In genomic region chr7:27552931-27553513, GRCm38 (mm10) we compare ENCODE assay signal across 8 mouse cellular contexts. TPM values are rescaled to one million over a fixed set of nuclear protein-coding genes. Genes with fewer than 3 reads are reported as not detected.
DNase-seq lines count a peak whose midpoint lies in the region; ATAC-seq and TF ChIP-seq lines count a peak whose summit lies in the region.

TSS of gene Pld3 (minus strand) at chr7:27553218.
TSS of gene 2310022A10Rik (plus strand) at chr7:27553233.

- H3K27ac ChIP-seq in cortical plate, adult 2 months (ENCODE audit: insufficient read depth, low read length) = peak within 1 kb of the TSS; percentile 25; the same call in 1 of the 2 replicates

- TF ChIP-seq POLR2A in cortical plate, adult 2 months (IDR thresholded peaks at IDR 0.05; ENCODE audit: extremely low read depth, insufficient read depth, low read length) = peak; percentile 97

- peaks cover 21% of the 10 kb centered on the region for H3K36me3 ChIP-seq in megakaryocyte, embryonic 14.5 days (replicated peaks; ENCODE audit: low read length)

- DNase-seq in gastrocnemius, adult 8-10 months (ENCODE audit: low spot score in 2 of 2) = peak; percentile 93 to 97
- DNase-seq in hindlimb bud, embryonic 11.5 days (ENCODE audit: extremely low spot score, low read depth, low spot score) = peak; percentile 77
- peak; percentile 82 to 99 for DNase-seq in left cerebral cortex, adult 8-10 months (ENCODE audit: low spot score in 2 of 2)
- peak; percentile 98 to 99 for DNase-seq in right cerebral cortex, postnatal 10 days (ENCODE audit: low spot score in 2 of 2)
- DNase-seq in urinary bladder, postnatal 25 days (ENCODE audit: low spot score) = peak; percentile 89

- H3K4me1 ChIP-seq in cortical plate, adult 2 months (ENCODE audit: control insufficient read depth, insufficient read depth, low read length) = no peaks in the 10 kb centered on the region
- H3K4me1 ChIP-seq in megakaryocyte, embryonic 14.5 days = peaks cover 46% of the 10 kb centered on the region

- no peak for TF ChIP-seq CTCF in cortical plate, adult 2 months (IDR thresholded peaks at IDR 0.05; ENCODE audit: extremely low read depth, insufficient read depth, low read length)

- H3K27me3 ChIP-seq in megakaryocyte, embryonic 14.5 days (replicated peaks) = no peaks in the 10 kb centered on the region

- ATAC-seq in activated CD4-positive, CD25-positive, alpha-beta regulatory T cell, adult 4 months = peak; percentile 99

- H3K4me3 ChIP-seq in cortical plate, adult 2 months (ENCODE audit: insufficient read depth, low read length) = peak within 1 kb of the TSS; percentile 79
- peak within 1 kb of the TSS; percentile 95 for H3K4me3 ChIP-seq in megakaryocyte, embryonic 14.5 days (replicated peaks)

- no peaks in the 10 kb centered on the region for H3K9me3 ChIP-seq in megakaryocyte, embryonic 14.5 days

RNA-seq across cellular contexts. Expression of gene Pld3, which starts in this region (rescaled TPM):
- 100 to 1,000 TPM; 149 to 193 TPM for polyA plus RNA-seq in activated CD4-positive, CD25-positive, alpha-beta regulatory T cell, adult 4 months (2017; shearing (Covaris generic))
- polyA plus RNA-seq in cortical plate, adult 2 months (2012; rRNA removed) = 1,185 and 1,204 TPM in 2 replicates
- total RNA-seq in gastrocnemius, adult 8-10 months (2022) = 10 to 100 TPM; 14.0 to 15.3 (median 14.9) TPM
- 100 to 1,000 TPM; 675 to 760 (median 715) TPM for total RNA-seq in left cerebral cortex, adult 8-10 months (2022)
- 66.2 and 97.1 TPM in 2 replicates for polyA plus RNA-seq in megakaryocyte, embryonic 14.5 days (2012; ENCODE audit: insufficient read depth, low replicate concordance)

RNA-seq across cellular contexts. Expression of gene 2310022A10Rik, which starts in this region (rescaled TPM):
- 10 to 100 TPM; 14.9 to 18.7 TPM for polyA plus RNA-seq in activated CD4-positive, CD25-positive, alpha-beta regulatory T cell, adult 4 months (2017; shearing (Covaris generic))
- 32.7 and 33.8 TPM in 2 replicates for polyA plus RNA-seq in cortical plate, adult 2 months (2012; rRNA removed)
- 100 to 1,000 TPM; 118 to 123 (median 121) TPM for total RNA-seq in gastrocnemius, adult 8-10 months (2022)
- total RNA-seq in left cerebral cortex, adult 8-10 months (2022) = 10 to 100 TPM; 26.1 to 34.5 (median 31.0) TPM
- polyA plus RNA-seq in megakaryocyte, embryonic 14.5 days (2012; ENCODE audit: insufficient read depth, low replicate concordance) = 19.6 and 32.1 TPM in 2 replicates

Comparison
In these comparisons a context has a peak if more than half of its experiments do, and no peak if none do; other contexts are left out.
1. Peak in every context shown above with its lines: DNase-seq, ATAC-seq, H3K4me3 ChIP-seq and H3K27ac ChIP-seq.
2. RNA of gene Pld3 (total RNA-seq): 675 to 760 TPM in left cerebral cortex, adult 8-10 months; 14.0 to 15.3 TPM in gastrocnemius, adult 8-10 months; every median in the first group is over 10 times any median in the second.